Mouse (Mus musculus): ENCODE results near the gene Shisa2. TPM values are rescaled to one million over a fixed set of nuclear protein-coding genes. Genes with fewer than 3 reads are reported as not detected.

Gene Shisa2
- polyA plus RNA-seq, 1 experiment, result 0.09 TPM

DNA sequence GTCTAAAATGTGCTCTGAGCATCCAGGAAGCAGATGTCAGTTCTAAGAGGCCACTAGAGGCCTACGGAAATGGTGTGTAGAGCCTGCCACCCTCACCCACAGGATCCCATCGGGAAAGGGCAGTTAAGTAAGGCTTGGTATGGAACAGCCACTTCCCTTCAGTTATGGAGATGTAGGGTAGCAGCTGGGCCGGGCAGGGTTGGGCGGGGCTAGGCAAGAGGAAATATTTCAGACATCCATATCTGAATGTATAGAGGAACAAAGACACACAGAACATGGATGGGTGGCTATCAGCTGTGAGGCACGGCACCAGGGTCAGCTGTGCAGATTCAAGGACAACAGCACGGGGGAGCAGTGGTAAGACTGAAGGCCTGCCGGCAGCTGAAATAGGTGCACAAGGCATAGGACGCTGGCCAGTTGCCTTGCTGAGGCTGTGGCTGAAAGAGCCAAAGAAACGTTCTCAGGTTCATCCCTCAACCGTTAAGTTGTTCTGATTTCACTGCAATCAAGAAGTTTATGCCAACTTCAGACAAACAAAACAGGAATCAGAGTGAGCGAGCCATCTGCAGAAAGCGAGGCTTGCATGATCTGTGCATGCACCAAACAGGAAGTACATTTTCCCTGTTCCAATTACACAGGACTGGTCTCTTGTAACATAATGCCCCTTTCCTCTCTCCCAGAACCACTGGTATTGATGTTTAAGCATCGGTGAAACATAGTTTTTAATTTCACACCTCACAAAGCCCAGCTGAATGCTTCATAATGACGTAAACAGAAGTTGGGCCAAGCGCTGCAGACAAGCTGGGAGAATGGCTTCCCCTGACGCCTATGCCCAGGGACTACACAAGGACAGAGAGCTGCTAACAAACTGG is 22.0 kb downstream of the Shisa2 start:
- no peak for TF ChIP-seq MYOD1 (IDR thresholded peaks at IDR 0.05; ENCODE audit: control insufficient read depth, insufficient read length, low read depth)
- Histone ChIP-seq H3K4me3 (ENCODE audit: insufficient read depth, poor library complexity, severe bottlenecking) (no peak overlapping the region), H3ac (ENCODE audit: control insufficient read depth, insufficient read length, low read depth) (no peak overlapping the region), H3K79me2 (ENCODE audit: control insufficient read depth, insufficient read depth) (no peaks in the 10 kb centered on the region), H3K79me3 (ENCODE audit: low read depth) (no peaks in the 10 kb centered on the region), H3K27me3 (ENCODE audit: control insufficient read depth, insufficient read depth, insufficient read length) (no peaks in the 10 kb centered on the region), H3K36me3 (ENCODE audit: control insufficient read depth, insufficient read depth) (no peaks in the 10 kb centered on the region)

DNA sequence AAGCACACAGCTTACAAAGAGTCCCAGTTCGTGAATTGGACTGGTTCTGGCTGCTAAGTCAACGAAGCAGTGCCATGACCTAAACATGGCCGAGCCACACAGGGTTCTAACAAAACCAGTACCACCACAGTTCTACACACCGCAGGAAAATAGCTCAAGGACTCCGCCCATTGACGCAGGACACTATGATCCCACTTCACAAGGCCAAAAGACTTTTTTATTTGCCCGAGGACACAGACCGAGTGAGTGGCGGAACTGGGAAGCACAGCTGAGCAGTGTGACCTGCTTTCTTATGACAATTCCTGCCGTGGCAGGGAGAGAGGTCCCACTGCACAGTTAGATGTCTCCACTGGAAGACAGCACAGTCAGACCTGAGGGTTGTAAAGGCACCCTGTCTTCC is 23.5 kb downstream of the Shisa2 start:
- TF ChIP-seq MYOD1 (IDR thresholded peaks at IDR 0.05; ENCODE audit: control insufficient read depth, insufficient read length, low read depth), result no peak
- TF ChIP-seq CTCF (IDR thresholded peaks at IDR 0.05; ENCODE audit: control insufficient read depth, insufficient read depth, insufficient read length), result no peak
- no peak for TF ChIP-seq USF1 (IDR thresholded peaks at IDR 0.05; ENCODE audit: low read depth)
- no peak for TF ChIP-seq MYOG (IDR thresholded peaks at IDR 0.05; ENCODE audit: control insufficient read depth, extremely low read depth, insufficient read length)
- no peak for TF ChIP-seq FOSL1 (IDR thresholded peaks at IDR 0.05; ENCODE audit: insufficient read depth, low read length, poor library complexity, severe bottlenecking)
- no peak for TF ChIP-seq MAX (IDR thresholded peaks at IDR 0.05)
- no peak for TF ChIP-seq CEBPB (IDR thresholded peaks at IDR 0.05; ENCODE audit: low read depth)
- Histone ChIP-seq H3K4me3 (ENCODE audit: insufficient read depth, poor library complexity, severe bottlenecking) (no peak overlapping the region), H3K36me3 (ENCODE audit: control insufficient read depth, insufficient read depth) (no peaks in the 10 kb centered on the region), H3K79me2 (ENCODE audit: control insufficient read depth, insufficient read depth) (no peaks in the 10 kb centered on the region), H3K79me3 (ENCODE audit: low read depth) (no peaks in the 10 kb centered on the region), H3ac (ENCODE audit: control insufficient read depth, insufficient read length, low read depth) (no peak overlapping the region), H3K27me3 (ENCODE audit: control insufficient read depth, insufficient read depth, insufficient read length) (no peaks in the 10 kb centered on the region)

DNA sequence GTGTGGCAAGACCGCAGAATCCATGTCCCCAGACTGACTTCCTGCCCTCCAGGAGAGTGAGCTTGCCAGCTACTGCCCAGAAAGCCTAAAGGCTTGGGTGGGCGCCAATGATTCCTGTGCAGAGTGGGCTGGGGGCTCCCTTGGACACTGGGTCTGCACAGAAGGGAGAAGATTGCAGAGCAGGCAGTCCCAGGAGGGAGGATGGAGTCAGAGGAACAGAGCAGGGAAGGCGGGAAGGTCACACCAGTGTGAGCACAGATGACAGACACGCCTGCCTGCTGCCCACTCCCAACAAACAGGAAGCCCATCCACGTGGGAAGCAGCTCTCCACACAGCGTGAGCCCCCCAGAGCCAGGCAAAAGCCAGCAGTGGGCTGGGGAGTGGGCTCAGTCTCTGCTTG is 24.2 kb downstream of the Shisa2 start:
- H3K4me3 ChIP-seq (ENCODE audit: insufficient read depth, poor library complexity, severe bottlenecking), result no peak overlapping the region
- H3ac ChIP-seq (ENCODE audit: control insufficient read depth, insufficient read length, low read depth), result no peak overlapping the region
- TF ChIP-seq CTCF (IDR thresholded peaks at IDR 0.05; ENCODE audit: control insufficient read depth, insufficient read depth, insufficient read length) (no peak), MYOG (IDR thresholded peaks at IDR 0.05; ENCODE audit: control insufficient read depth, extremely low read depth, insufficient read length) (no peak), MAX (IDR thresholded peaks at IDR 0.05) (no peak), FOSL1 (IDR thresholded peaks at IDR 0.05; ENCODE audit: insufficient read depth, low read length, poor library complexity, severe bottlenecking) (no peak), CEBPB (IDR thresholded peaks at IDR 0.05; ENCODE audit: low read depth) (no peak), MYOD1 (IDR thresholded peaks at IDR 0.05; ENCODE audit: control insufficient read depth, insufficient read length, low read depth) (no peak), USF1 (IDR thresholded peaks at IDR 0.05; ENCODE audit: low read depth) (no peak)
- H3K79me3 ChIP-seq (ENCODE audit: low read depth), result no peaks in the 10 kb centered on the region
- peaks cover 2% of the 10 kb centered on the region for H3K27me3 ChIP-seq (ENCODE audit: control insufficient read depth, insufficient read depth, insufficient read length)
- no peaks in the 10 kb centered on the region for H3K36me3 ChIP-seq (ENCODE audit: control insufficient read depth, insufficient read depth)
- no peaks in the 10 kb centered on the region for H3K79me2 ChIP-seq (ENCODE audit: control insufficient read depth, insufficient read depth)

DNA sequence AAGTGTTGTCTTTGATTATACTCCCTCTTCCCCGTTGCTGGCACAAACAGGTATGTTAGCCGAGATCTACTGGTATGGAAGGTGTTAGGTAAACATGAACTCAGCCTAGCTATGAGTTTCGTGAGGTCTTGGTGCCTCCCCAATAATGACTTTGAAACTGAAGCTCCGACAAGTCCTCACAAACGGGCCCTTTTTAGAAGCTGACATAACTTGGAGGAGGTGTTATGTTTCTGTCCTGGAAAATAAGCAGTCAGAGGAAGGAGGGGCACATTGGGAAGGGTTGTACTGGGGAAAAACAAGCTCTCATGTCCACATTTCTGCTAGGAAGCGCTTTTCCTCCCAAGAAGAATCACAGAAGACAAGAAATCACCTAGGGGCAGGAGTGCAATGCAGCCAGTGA is 31.5 kb downstream of the Shisa2 start:
- no peak for TF ChIP-seq FOSL1 (IDR thresholded peaks at IDR 0.05; ENCODE audit: insufficient read depth, low read length, poor library complexity, severe bottlenecking)
- H3K79me2 ChIP-seq (ENCODE audit: control insufficient read depth, insufficient read depth), result no peaks in the 10 kb centered on the region
- peaks cover 4% of the 10 kb centered on the region for H3K27me3 ChIP-seq (ENCODE audit: control insufficient read depth, insufficient read depth, insufficient read length)

DNA sequence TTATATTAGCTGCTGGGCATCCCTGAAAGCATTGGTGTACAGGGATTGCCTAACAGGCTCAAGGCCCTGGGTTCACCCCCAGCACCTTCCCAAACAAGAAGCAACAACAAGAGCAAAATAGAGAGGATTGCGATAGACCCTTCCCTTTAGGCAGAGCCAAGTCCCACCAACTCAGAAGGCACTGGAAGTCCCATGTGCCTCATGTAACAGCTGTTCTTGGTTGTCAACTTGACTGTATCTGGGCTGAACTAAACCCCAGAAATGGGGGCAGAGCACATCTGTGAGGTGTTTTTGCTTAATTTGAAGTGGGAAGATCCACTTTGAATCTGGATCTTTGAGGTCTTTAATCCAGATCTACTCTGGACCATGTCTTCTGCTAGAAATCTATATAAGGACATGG is 32.0 kb downstream of the Shisa2 start:
- H3ac ChIP-seq (ENCODE audit: control insufficient read depth, insufficient read length, low read depth), result no peak overlapping the region
- H3K36me3 ChIP-seq (ENCODE audit: control insufficient read depth, insufficient read depth), result no peaks in the 10 kb centered on the region
- peaks cover 4% of the 10 kb centered on the region for H3K27me3 ChIP-seq (ENCODE audit: control insufficient read depth, insufficient read depth, insufficient read length)
- H3K4me3 ChIP-seq (ENCODE audit: insufficient read depth, poor library complexity, severe bottlenecking), result no peak overlapping the region
- no peak for TF ChIP-seq CTCF (IDR thresholded peaks at IDR 0.05; ENCODE audit: control insufficient read depth, insufficient read depth, insufficient read length)
- TF ChIP-seq FOSL1 (IDR thresholded peaks at IDR 0.05; ENCODE audit: insufficient read depth, low read length, poor library complexity, severe bottlenecking), result no peak
- no peak for TF ChIP-seq MYOD1 (IDR thresholded peaks at IDR 0.05; ENCODE audit: control insufficient read depth, insufficient read length, low read depth)
- TF ChIP-seq MAX (IDR thresholded peaks at IDR 0.05), result no peak
- no peak for TF ChIP-seq MYOG (IDR thresholded peaks at IDR 0.05; ENCODE audit: control insufficient read depth, extremely low read depth, insufficient read length)
- TF ChIP-seq CEBPB (IDR thresholded peaks at IDR 0.05; ENCODE audit: low read depth), result no peak
- no peak for TF ChIP-seq USF1 (IDR thresholded peaks at IDR 0.05; ENCODE audit: low read depth)
- no peaks in the 10 kb centered on the region for H3K79me2 ChIP-seq (ENCODE audit: control insufficient read depth, insufficient read depth)
- H3K79me3 ChIP-seq (ENCODE audit: low read depth), result no peaks in the 10 kb centered on the region

More for the DNA sequence above, 31.5 kb downstream of the Shisa2 start:
- Histone ChIP-seq H3ac (ENCODE audit: control insufficient read depth, insufficient read length, low read depth) (no peak overlapping the region), H3K36me3 (ENCODE audit: control insufficient read depth, insufficient read depth) (no peaks in the 10 kb centered on the region), H3K79me3 (ENCODE audit: low read depth) (no peaks in the 10 kb centered on the region), H3K4me3 (ENCODE audit: insufficient read depth, poor library complexity, severe bottlenecking) (no peak overlapping the region)

DNA sequence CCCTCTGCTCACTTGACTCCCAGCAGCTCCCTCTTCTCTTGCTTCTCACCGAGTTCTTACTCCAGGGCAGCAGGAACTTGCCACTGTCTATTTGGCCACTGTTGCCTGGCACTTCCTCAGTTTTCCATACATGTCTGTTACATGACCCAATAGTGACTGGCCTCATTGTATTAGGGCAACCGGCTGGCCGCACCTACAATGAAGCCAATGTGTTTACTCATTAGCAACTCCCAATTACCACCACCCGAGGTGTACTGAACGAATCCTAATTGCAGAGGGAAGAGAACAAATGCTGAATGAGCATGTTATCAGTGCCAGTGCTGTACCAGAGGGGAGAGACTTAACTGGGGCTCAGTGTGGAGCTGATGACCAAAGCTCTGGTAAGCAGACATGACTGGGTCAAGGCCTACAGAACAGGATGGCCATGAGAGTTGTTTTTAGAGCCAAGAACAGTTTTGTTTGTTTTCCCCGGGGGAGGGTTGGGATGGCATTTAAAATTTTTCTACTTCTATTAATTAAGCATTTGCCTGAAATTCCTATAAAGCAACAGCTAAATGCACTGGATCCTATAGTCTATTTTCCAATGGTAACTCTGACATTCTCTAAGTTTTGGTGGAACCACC is 47.9 kb downstream of the Shisa2 start:
- no peak overlapping the region for H3K4me3 ChIP-seq (ENCODE audit: insufficient read depth, poor library complexity, severe bottlenecking)
- no peaks in the 10 kb centered on the region for H3K79me2 ChIP-seq (ENCODE audit: control insufficient read depth, insufficient read depth)
- H3ac ChIP-seq (ENCODE audit: control insufficient read depth, insufficient read length, low read depth), result no peak overlapping the region
- H3K27me3 ChIP-seq (ENCODE audit: control insufficient read depth, insufficient read depth, insufficient read length), result peaks cover 8% of the 10 kb centered on the region
- TF ChIP-seq CEBPB (IDR thresholded peaks at IDR 0.05; ENCODE audit: low read depth) (no peak), MYOD1 (IDR thresholded peaks at IDR 0.05; ENCODE audit: control insufficient read depth, insufficient read length, low read depth) (no peak), FOSL1 (IDR thresholded peaks at IDR 0.05; ENCODE audit: insufficient read depth, low read length, poor library complexity, severe bottlenecking) (no peak), MAX (IDR thresholded peaks at IDR 0.05) (no peak), CTCF (IDR thresholded peaks at IDR 0.05; ENCODE audit: control insufficient read depth, insufficient read depth, insufficient read length) (no peak), USF1 (IDR thresholded peaks at IDR 0.05; ENCODE audit: low read depth) (no peak), MYOG (IDR thresholded peaks at IDR 0.05; ENCODE audit: control insufficient read depth, extremely low read depth, insufficient read length) (no peak)
- H3K36me3 ChIP-seq (ENCODE audit: control insufficient read depth, insufficient read depth), result no peaks in the 10 kb centered on the region
- no peaks in the 10 kb centered on the region for H3K79me3 ChIP-seq (ENCODE audit: low read depth)

All from C2C12 (cell line).